Mouse (Mus musculus) liver, embryonic 16.5 days (tissue): ENCODE data around the gene Mepce. TPM values are rescaled to one million over a fixed set of nuclear protein-coding genes. Genes with fewer than 3 reads are reported as not detected.
A peak's percentile ranks its signal among the peaks of the same experiment; 100 is the strongest.

Source experiments
- ATAC-seq: fragments of 200-750 bp; cut with Nextera tagmentation; 2 replicates; pipeline ENCODE4 v1.8.0; 2017; ENCODE audit warnings: low read depth, mild to moderate bottlenecking, moderate number of reproducible peaks, moderate library complexity
- H3K27ac ChIP-seq: fragments of 300-500 bp; sonication (generic); 2 replicates; pipeline ENCODE4 v1.5.1; 2014; ENCODE audit warnings: mild to moderate bottlenecking, low read length
- H3K27me3 ChIP-seq: fragments of 300-500 bp; sonication (generic); 2 replicates; pipeline ENCODE4 v1.6.1; 2014; ENCODE audit warnings: low read depth, low read length, mixed read lengths; ENCODE audit not compliant: control insufficient read depth, insufficient read depth
- H3K36me3 ChIP-seq: fragments of 300-500 bp; sonication (generic); 2 replicates; pipeline ENCODE4 v1.6.1; 2014; ENCODE audit warnings: mild to moderate bottlenecking; ENCODE audit not compliant: control insufficient read depth, insufficient read depth
- H3K4me1 ChIP-seq: fragments of 300-500 bp; sonication (generic); 2 replicates; pipeline ENCODE4 v1.6.1; 2014; ENCODE audit warnings: low read depth, low read length, mixed read lengths; ENCODE audit not compliant: control insufficient read depth
- H3K4me2 ChIP-seq: fragments of 300-500 bp; sonication (generic); 2 replicates; pipeline ENCODE4 v1.6.1; 2014; ENCODE audit warnings: low read depth, low read length, mixed read lengths
- H3K4me3 ChIP-seq: fragments of 300-500 bp; sonication (generic); 2 replicates; pipeline ENCODE4 v1.5.1; 2014; ENCODE audit warnings: low read depth, mild to moderate bottlenecking, low read length
- H3K9ac ChIP-seq: fragments of 300-500 bp; sonication (generic); 2 replicates; pipeline ENCODE4 v1.6.1; 2014; ENCODE audit warnings: low read depth, low read length
- H3K9me3 ChIP-seq: fragments of 300-500 bp; sonication (generic); replicated peaks from 2 replicates; pipeline ENCODE4 v1.6.1; 2016; ENCODE audit warnings: low read length; ENCODE audit not compliant: control insufficient read depth
- WGBS: fragments of 180-500 bp; shearing (Covaris S2); extraction: QIAGEN DNeasy Blood & Tissue Kit; methylation state at CpG from one replicate; pipeline ENCODE4 v1.1.7; 2014; ENCODE audit not compliant: insufficient replicate concordance; 5-methylcytosine and 5-hydroxymethylcytosine counted together
- polyA plus RNA-seq: library from polyadenylated mRNA; unstranded; fragments of >200 nt; fragmentation: Nextera tagmentation; extraction: Ambion mirVana; gene quantifications from 2 replicates; pipeline ENCODE4 v1.2.1, GENCODE M21; 2015

The Mepce gene
- polyA plus RNA-seq, 1 experiment from 2014 or later: 3.8 TPM

- no peak overlapping the region for H3K9ac ChIP-seq
- ATAC-seq: no peak
- H3K27me3 ChIP-seq: no peaks in the 10 kb centered on the region
- H3K27ac ChIP-seq: no peak overlapping the region
- 63% methylated on average over 10 of the region's 10 CpGs for WGBS
- no peaks in the 10 kb centered on the region for H3K9me3 ChIP-seq
- H3K4me2 ChIP-seq: peak overlapping the region; percentile 99
- H3K4me3 ChIP-seq: no peak overlapping the region; the same call in 1 of the 2 replicates
- no peaks in the 10 kb centered on the region for H3K36me3 ChIP-seq
- peaks cover 37% of the 10 kb centered on the region for H3K4me1 ChIP-seq
Observed at GRCm38 (mm10) chr5:137742048-137742447, 45.4 kb downstream of the Mepce start.

GRCm38 (mm10) chr5:137741023-137741931 lies 46.2 kb downstream of the Mepce start, which contains the start of gene Nyap1:
Gene Nyap1 (minus strand): TSS chr5:137741607.
- H3K4me2 ChIP-seq: peak within 1 kb of the TSS; percentile 99
- peak within 1 kb of the TSS; percentile 73 for H3K27ac ChIP-seq
- peaks cover 37% of the 10 kb centered on the region for H3K4me1 ChIP-seq
- H3K9me3 ChIP-seq: no peaks in the 10 kb centered on the region
- no peaks in the 10 kb centered on the region for H3K36me3 ChIP-seq
- peak; percentile 73 for ATAC-seq
- H3K27me3 ChIP-seq: no peaks in the 10 kb centered on the region
- peak within 1 kb of the TSS; percentile 73 for H3K4me3 ChIP-seq
- peak within 1 kb of the TSS; percentile 74 for H3K9ac ChIP-seq
- under 1% methylated on average over 71 of the region's 71 CpGs for WGBS

- Histone ChIP-seq H3K4me3 (peak overlapping the region; percentile 73), H3K36me3 (no peaks in the 10 kb centered on the region), H3K9ac (peak overlapping the region; percentile 74), H3K27ac (no peak overlapping the region), H3K9me3 (no peaks in the 10 kb centered on the region), H3K27me3 (no peaks in the 10 kb centered on the region), H3K4me2 (peak overlapping the region; percentile 99), H3K4me1 (peaks cover 36% of the 10 kb centered on the region)
- 48% methylated on average over 11 of the region's 11 CpGs for WGBS
- no peak for ATAC-seq
Observed at GRCm38 (mm10) chr5:137740506-137740905, 46.9 kb downstream of the Mepce start.

GRCm38 (mm10) chr5:137739471-137739870 lies 48.0 kb downstream of the Mepce start:
- Histone ChIP-seq H3K4me2 (no peak overlapping the region), H3K27me3 (no peaks in the 10 kb centered on the region), H3K27ac (no peak overlapping the region), H3K36me3 (no peaks in the 10 kb centered on the region), H3K9me3 (no peaks in the 10 kb centered on the region), H3K9ac (no peak overlapping the region), H3K4me1 (peaks cover 26% of the 10 kb centered on the region), H3K4me3 (no peak overlapping the region)
- no peak for ATAC-seq
- 58% methylated on average over 9 of the region's 9 CpGs for WGBS

- peaks cover 26% of the 10 kb centered on the region for H3K4me1 ChIP-seq
- ATAC-seq: peak; percentile 18; the same call in 1 of the 2 replicates
- H3K4me2 ChIP-seq: no peak overlapping the region
- no peaks in the 10 kb centered on the region for H3K9me3 ChIP-seq
- H3K36me3 ChIP-seq: no peaks in the 10 kb centered on the region
- H3K27ac ChIP-seq: no peak overlapping the region
- no peak overlapping the region for H3K9ac ChIP-seq
- WGBS: 55% methylated on average over 5 of the region's 5 CpGs
- no peaks in the 10 kb centered on the region for H3K27me3 ChIP-seq
- H3K4me3 ChIP-seq: no peak overlapping the region
Observed at GRCm38 (mm10) chr5:137738516-137738915, 48.9 kb downstream of the Mepce start.

GRCm38 (mm10) chr5:137737400-137737940 lies 50.0 kb downstream of the Mepce start:
- no peak for ATAC-seq
- peaks cover 26% of the 10 kb centered on the region for H3K4me1 ChIP-seq
- no peaks in the 10 kb centered on the region for H3K27me3 ChIP-seq
- no peak overlapping the region for H3K9ac ChIP-seq
- no peak overlapping the region for H3K27ac ChIP-seq
- 65% methylated on average over 6 of the region's 6 CpGs for WGBS
- no peaks in the 10 kb centered on the region for H3K36me3 ChIP-seq
- H3K9me3 ChIP-seq: no peaks in the 10 kb centered on the region
- no peak overlapping the region for H3K4me2 ChIP-seq
- H3K4me3 ChIP-seq: no peak overlapping the region

- H3K27me3 ChIP-seq: no peaks in the 10 kb centered on the region; the same call in 1 of the 2 replicates
- no peaks in the 10 kb centered on the region for H3K9me3 ChIP-seq
- ATAC-seq: no peak
- H3K4me2 ChIP-seq: no peak overlapping the region
- H3K9ac ChIP-seq: no peak overlapping the region
- whole genome bisulfite sequencing: 52% methylated on average over 6 of the region's 6 CpGs
- no peaks in the 10 kb centered on the region; the same call in 1 of the 2 replicates for H3K4me1 ChIP-seq
- no peaks in the 10 kb centered on the region for H3K36me3 ChIP-seq
- H3K4me3 ChIP-seq: no peak overlapping the region
- no peak overlapping the region for H3K27ac ChIP-seq
Observed at GRCm38 (mm10) chr5:137734289-137735061, 53.0 kb downstream of the Mepce start.

- Histone ChIP-seq H3K4me2 (no peak overlapping the region), H3K4me3 (no peak overlapping the region), H3K9me3 (no peaks in the 10 kb centered on the region), H3K27me3 (no peaks in the 10 kb centered on the region; the same call in 1 of the 2 replicates), H3K36me3 (no peaks in the 10 kb centered on the region), H3K9ac (no peak overlapping the region), H3K27ac (no peak overlapping the region), H3K4me1 (no peaks in the 10 kb centered on the region; the same call in 1 of the 2 replicates)
- no peak for ATAC-seq
- WGBS: 82% methylated on average over 12 of the region's 12 CpGs
Observed at GRCm38 (mm10) chr5:137733638-137734288, 53.7 kb downstream of the Mepce start.
